Mouse (Mus musculus) ES-E14 (cell line): ENCODE measurements around the gene Nat8f6. TPM values are rescaled to one million over a fixed set of nuclear protein-coding genes. Genes with fewer than 3 reads are reported as not detected.
"Not testable (repeated sequence)": the region's sequence is repeated elsewhere in the genome, so short reads cannot be mapped to it uniquely, and the experiment has no call there.

ENCODE experiments used
- DNase-seq: peaks from one replicate; pipeline ENCODE4 v3.0.0-alpha.2; 2013; ENCODE audit warnings: low read depth, low spot score
- H3K27ac ChIP-seq: 2 replicates; pipeline ENCODE4 v1.5.1; 2012; ENCODE audit warnings: low read depth, mild to moderate bottlenecking, low read length, moderate library complexity, mixed read lengths; ENCODE audit not compliant: poor library complexity, insufficient read depth, severe bottlenecking
- H3K36me3 ChIP-seq: 2 replicates; pipeline ENCODE4 v1.6.1; 2012; ENCODE audit warnings: mild to moderate bottlenecking, low read length, moderate library complexity, mixed read lengths; ENCODE audit not compliant: control insufficient read depth, poor library complexity, insufficient read depth, severe bottlenecking
- H3K4me1 ChIP-seq, 2 experiments: fragments of 150-350 bp in 1 of 2; sonication (generic) in 1 of 2; 2 replicates each; pipeline ENCODE4 v1.6.1; 2012; ENCODE audit warnings: low read length in 2 of 2, mild to moderate bottlenecking in 1 of 2, mixed read lengths in 1 of 2; ENCODE audit not compliant: control insufficient read depth in 2 of 2, insufficient read depth in 2 of 2, poor library complexity in 1 of 2
- H3K4me3 ChIP-seq, 2 experiments: fragments of 150-350 bp in 1 of 2; sonication (generic) in 1 of 2; 2 replicates each; pipeline ENCODE4 v1.5.1; 2012; ENCODE audit warnings: low read length in 2 of 2, low read depth in 1 of 2, mild to moderate bottlenecking in 1 of 2, mixed read lengths in 1 of 2; ENCODE audit not compliant: insufficient read depth in 1 of 2, poor library complexity in 1 of 2, severe bottlenecking in 1 of 2
- H3K9ac ChIP-seq: 2 replicates; pipeline ENCODE4 v1.6.1; 2012; ENCODE audit warnings: low read depth, mild to moderate bottlenecking, low read length, mixed read lengths; ENCODE audit not compliant: poor library complexity, insufficient read depth, severe bottlenecking
- H3K9me3 ChIP-seq: fragments of 150-350 bp; sonication (generic); 2 replicates; pipeline ENCODE4 v1.6.1; 2012; ENCODE audit warnings: low read depth, mild to moderate bottlenecking, low read length; ENCODE audit not compliant: control insufficient read depth, insufficient read depth
- CHD2 ChIP-seq: IDR thresholded peaks from 2 replicates; pipeline ENCODE4 v1.6.1; 2014; ENCODE audit warnings: mild to moderate bottlenecking, low read depth, low read length, inconsistent platforms
- HCFC1 ChIP-seq: IDR thresholded peaks from 2 replicates; pipeline ENCODE4 v1.6.1; 2012; ENCODE audit warnings: low read length, inconsistent platforms, borderline replicate concordance; ENCODE audit not compliant: insufficient read depth
- MAFK ChIP-seq: IDR thresholded peaks from 2 replicates; pipeline ENCODE4 v1.6.1; 2014; ENCODE audit warnings: mild to moderate bottlenecking, low read depth, low read length, inconsistent platforms; ENCODE audit not compliant: insufficient read depth
- ZC3H11A ChIP-seq: IDR thresholded peaks from 2 replicates; pipeline ENCODE4 v1.6.1; 2012; ENCODE audit warnings: low read depth, mild to moderate bottlenecking, inconsistent platforms, low read length, borderline replicate concordance
- ZNF384 ChIP-seq: IDR thresholded peaks from 2 replicates; pipeline ENCODE4 v1.6.1; 2012; ENCODE audit warnings: low read depth, low read length, inconsistent platforms
- in situ Hi-C, 2 experiments: fragments of 600-800 bp; cut with MboI; formaldehyde crosslinking; loops; one replicate each; pipeline ENCODE4 v1.15.1; 2025; ENCODE audit warnings: low sequenced_read_pairs in 2 of 2, inconsistent platforms in 1 of 2; ENCODE audit not compliant: unreplicated experiment in 2 of 2
- total RNA-seq: library from RNA; depleted of rRNA; stranded (reverse); fragments of 300-350 nt; gene quantifications from 2 replicates; pipeline ENCODE4 v1.2.3, GENCODE M21; 2012

Gene Nat8f6
- total RNA-seq, 1 experiment: not detected

DNA sequence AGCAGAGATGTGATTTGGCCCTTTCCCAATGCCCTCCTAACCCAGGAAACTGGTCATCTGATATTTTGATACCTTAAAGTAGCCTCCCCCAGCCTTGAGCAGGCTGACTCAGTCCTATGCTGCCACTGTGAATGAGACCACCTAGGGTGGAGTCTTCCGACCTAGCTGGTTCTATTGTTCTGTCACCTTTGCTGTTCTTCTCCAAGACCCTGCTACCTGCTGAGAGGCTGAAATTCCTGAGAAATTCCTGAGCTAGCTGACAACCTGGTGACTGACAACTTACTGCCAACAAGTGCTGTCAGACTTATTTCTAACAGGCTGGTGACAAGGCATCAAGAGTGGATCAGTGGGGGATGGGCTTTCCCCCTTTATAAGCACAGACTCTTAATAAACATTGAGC lies 2.4 kb downstream of the Nat8f6 start:
- no peak overlapping the region for H3K4me3 ChIP-seq
- no peaks in the 10 kb centered on the region for H3K9me3 ChIP-seq
- no peak overlapping the region for H3K9ac ChIP-seq
- no peaks in the 10 kb centered on the region for H3K4me1 ChIP-seq
- in situ Hi-C loops: no loop called here
- TF ChIP-seq MAFK (no peak), HCFC1 (no peak), ZNF384 (no peak), ZC3H11A (no peak), CHD2 (no peak)
- peak; percentile 25 for DNase-seq
- peak overlapping the region; percentile 72; the same call in 1 of the 2 replicates for H3K27ac ChIP-seq
- H3K36me3 ChIP-seq: no peaks in the 10 kb centered on the region

DNA sequence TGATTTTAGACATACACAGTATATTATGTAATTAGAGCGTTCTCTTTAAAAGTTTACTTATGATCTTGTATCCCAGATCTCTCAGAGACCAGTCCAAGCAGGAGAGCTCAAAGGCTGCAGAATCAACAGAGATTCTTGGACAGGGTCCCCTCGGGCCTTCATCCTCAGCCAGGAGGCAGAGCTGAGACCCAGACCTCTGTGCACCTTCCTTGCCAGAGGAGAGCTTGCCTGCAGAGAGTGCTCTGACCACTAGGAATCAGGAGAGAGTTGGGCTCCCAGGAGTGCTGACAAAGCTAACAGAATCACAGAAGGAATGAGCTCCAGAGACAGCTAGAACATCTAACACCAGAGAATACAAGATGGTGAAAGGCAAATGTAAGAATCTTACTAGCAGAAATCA lies 7.4 kb downstream of the Nat8f6 start:
- TF ChIP-seq MAFK (no peak), ZC3H11A (no peak), ZNF384 (no peak)
- Histone ChIP-seq H3K4me1 (no peaks in the 10 kb centered on the region), H3K4me3 (no peak overlapping the region), H3K36me3 (no peaks in the 10 kb centered on the region), H3K27ac (no peak overlapping the region), H3K9me3 (no peaks in the 10 kb centered on the region), H3K9ac (no peak overlapping the region)
- DNase-seq: no peak
- in situ Hi-C loops: no loop called here

- H3K9me3 ChIP-seq, H3K4me1 ChIP-seq, in situ Hi-C loops, H3K27ac ChIP-seq, DNase-seq, H3K4me3 ChIP-seq, H3K36me3 ChIP-seq, H3K9ac ChIP-seq: not testable (repeated sequence)
These were observed 9.7 kb downstream of the Nat8f6 start for GRCm38 (mm10) chr6:85810942-85811537.

DNA sequence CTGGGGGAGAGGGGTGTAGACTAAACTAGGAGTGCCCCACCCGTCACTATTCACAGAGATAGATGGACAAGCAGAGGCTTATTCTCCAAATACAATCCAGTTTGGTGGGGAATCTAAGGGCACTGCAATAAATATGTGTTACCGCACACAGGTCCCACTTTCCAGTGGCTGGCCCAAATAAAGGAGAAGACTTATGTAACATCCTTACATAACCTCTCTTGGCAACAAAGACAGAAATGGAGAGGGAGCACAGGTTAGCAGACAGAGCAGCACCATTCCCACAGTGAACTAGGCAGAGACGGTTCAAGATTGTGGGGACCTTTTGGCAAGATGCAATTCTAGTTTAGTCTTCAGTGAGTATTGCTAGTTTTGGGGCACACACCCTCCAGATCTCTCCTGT lies 10.2 kb downstream of the Nat8f6 start:
- H3K9me3 ChIP-seq, H3K27ac ChIP-seq, H3K9ac ChIP-seq, H3K4me1 ChIP-seq, in situ Hi-C loops, H3K36me3 ChIP-seq, H3K4me3 ChIP-seq, DNase-seq: not testable (repeated sequence)

- H3K9me3 ChIP-seq, DNase-seq, in situ Hi-C loops, H3K9ac ChIP-seq, H3K27ac ChIP-seq, H3K36me3 ChIP-seq, H3K4me1 ChIP-seq, H3K4me3 ChIP-seq: not testable (repeated sequence)
These were observed 11.0 kb downstream of the Nat8f6 start for GRCm38 (mm10) chr6:85809784-85810183.

DNA sequence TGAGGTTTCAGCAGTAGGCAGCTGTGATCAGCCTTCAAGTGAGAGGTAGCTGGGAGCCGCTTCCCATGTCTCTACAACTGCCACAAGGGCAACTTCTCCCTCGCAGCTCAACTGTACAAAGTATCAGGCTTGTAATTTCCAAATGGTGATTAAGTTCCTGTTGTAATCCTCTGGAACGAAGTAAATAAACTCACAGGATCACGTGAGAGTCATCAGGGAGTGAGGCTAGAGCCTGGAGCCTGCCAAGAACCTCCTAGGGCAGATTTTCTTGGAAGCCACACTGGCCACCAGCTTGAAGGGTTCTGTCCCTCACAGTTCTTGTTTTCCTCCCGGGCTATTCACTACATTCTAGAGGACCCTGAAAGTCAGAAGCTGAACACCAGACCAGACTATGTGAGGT lies 17.6 kb downstream of the Nat8f6 start:
- H3K4me1 ChIP-seq, H3K4me3 ChIP-seq, H3K27ac ChIP-seq, H3K9me3 ChIP-seq, in situ Hi-C loops, H3K9ac ChIP-seq, H3K36me3 ChIP-seq, DNase-seq: not testable (repeated sequence)

- H3K4me3 ChIP-seq, in situ Hi-C loops, H3K9ac ChIP-seq, H3K9me3 ChIP-seq, H3K4me1 ChIP-seq, H3K27ac ChIP-seq, H3K36me3 ChIP-seq: not testable (repeated sequence)
- peak; percentile 1 for DNase-seq
These were observed 55.2 kb downstream of the Nat8f6 start, which contains the start of gene Nat8f3 for GRCm38 (mm10) chr6:85765532-85765931. Gene Nat8f3, minus strand, starts transcription at chr6:85765754.
